8 mouse cellular contexts compared by ENCODE assay signal in the genomic region with DNA sequence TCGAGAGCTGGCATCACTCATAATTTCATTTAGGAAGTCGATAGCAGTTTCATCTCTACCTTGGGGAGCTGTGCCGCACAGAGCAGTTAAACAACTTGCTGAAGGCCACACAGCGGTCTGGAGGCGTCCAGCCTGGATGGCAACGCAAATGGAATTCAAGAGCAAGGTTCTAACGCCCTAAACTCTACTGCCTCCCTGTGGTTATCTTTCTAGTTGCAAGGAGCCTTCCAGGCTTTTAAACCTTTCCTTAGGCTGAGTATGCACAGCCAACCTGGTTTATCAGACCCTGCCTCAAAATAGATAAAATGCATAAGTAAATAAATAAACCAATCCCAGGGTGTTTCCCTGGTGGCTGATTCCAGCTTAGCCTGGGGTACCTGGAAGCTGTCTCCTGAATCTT. TPM values are rescaled to one million over a fixed set of nuclear protein-coding genes. Genes with fewer than 3 reads are reported as not detected.
DNase-seq lines count a peak whose midpoint lies in the region; ATAC-seq lines count a peak whose summit lies in the region.

No protein-coding gene starts in this region.

- 31% methylated on average over 7 of the region's 7 CpGs for WGBS in embryonic facial prominence, embryonic 10.5 days

- peak; percentile 39 for DNase-seq in urinary bladder, postnatal 25 days (ENCODE audit: low spot score)
- no peak for DNase-seq in urinary bladder, postnatal 4 days (ENCODE audit: low spot score in 2 of 2)
- DNase-seq in adrenal gland, postnatal 10 days: peak; percentile 66
- DNase-seq in embryonic facial prominence, embryonic 10.5 days (ENCODE audit: low spot score): peak; percentile 59
- peak; percentile 82 for DNase-seq in induced T-regulatory cell, adult 2 months (ENCODE audit: low read depth)
- DNase-seq in left cerebral cortex, postnatal 10 days (ENCODE audit: extremely low spot score in 1 of 2, low spot score in 2 of 2): peak; percentile 61 to 63
- DNase-seq in natural killer cell, adult 2 months (ENCODE audit: low spot score in 2 of 2): no peak

- no peaks in the 10 kb centered on the region for H3K27me3 ChIP-seq in embryonic facial prominence, embryonic 10.5 days (replicated peaks; ENCODE audit: low read depth, poor library complexity, severe bottlenecking)

- H3K4me1 ChIP-seq in embryonic facial prominence, embryonic 10.5 days: peaks cover 17% of the 10 kb centered on the region

- peak; percentile 41; the same call in 1 of the 2 replicates for ATAC-seq in neutrophil, adult 5-6 weeks (ENCODE audit: extremely low read depth, insufficient number of reproducible peaks, low FRiP score, poor library complexity, severe bottlenecking)

- intact Hi-C loops in left cerebral cortex, postnatal 10 days (cut with DNase I): loop anchor here (2.0 to 10.0 kb wide), 2 partner anchors 130 to 186 kb away; no protein-coding TSS in a partner anchor

- H3K9me3 ChIP-seq in embryonic facial prominence, embryonic 10.5 days: no peaks in the 10 kb centered on the region

- H3K4me3 ChIP-seq in embryonic facial prominence, embryonic 10.5 days: no peak overlapping the region

- no peak overlapping the region for H3K27ac ChIP-seq in embryonic facial prominence, embryonic 10.5 days (replicated peaks)

- H3K36me3 ChIP-seq in embryonic facial prominence, embryonic 10.5 days (replicated peaks): peaks cover 17% of the 10 kb centered on the region

RNA-seq across cellular contexts. Expression of gene Kpna2, which starts 18.9 kb away (rescaled TPM):
- 10 to 100 TPM; 45.3 to 46.7 TPM for total RNA-seq in adrenal gland, postnatal 10 days (2021)
- 631 and 685 TPM in 2 replicates for polyA plus RNA-seq in embryonic facial prominence, embryonic 10.5 days (2016; fragmentation: Nextera tagmentation; extraction: Ambion mirVana)
- total RNA-seq in left cerebral cortex, postnatal 10 days (2021): 10 to 100 TPM; 35.5 to 45.2 TPM
- 22.2 and 27.1 TPM in 2 replicates for total RNA-seq in neutrophil, adult 5-6 weeks (2017)

RNA-seq across cellular contexts. Expression of gene 1810010H24Rik, which starts 45.0 kb away (rescaled TPM):
- 1 to 10 TPM; 1.8 to 2.9 TPM for total RNA-seq in adrenal gland, postnatal 10 days (2021)
- polyA plus RNA-seq in embryonic facial prominence, embryonic 10.5 days (2016; fragmentation: Nextera tagmentation; extraction: Ambion mirVana): 0.98 and 2.1 TPM in 2 replicates
- total RNA-seq in left cerebral cortex, postnatal 10 days (2021): 1 to 10 TPM; 4.3 to 4.6 TPM
- 1.4 and 2.0 TPM in 2 replicates for total RNA-seq in neutrophil, adult 5-6 weeks (2017)

RNA-seq across cellular contexts. Expression of gene Smurf2, which starts 59.9 kb away (rescaled TPM):
- total RNA-seq in adrenal gland, postnatal 10 days (2021): 10 to 100 TPM; 37.5 to 37.9 TPM
- 12.4 and 13.5 TPM in 2 replicates for polyA plus RNA-seq in embryonic facial prominence, embryonic 10.5 days (2016; fragmentation: Nextera tagmentation; extraction: Ambion mirVana)
- 10 to 100 TPM; 29.1 to 29.6 TPM for total RNA-seq in left cerebral cortex, postnatal 10 days (2021)
- 60.8 and 66.7 TPM in 2 replicates for total RNA-seq in neutrophil, adult 5-6 weeks (2017)

Comparison
In these comparisons a context has a peak if more than half of its experiments do, and no peak if none do; other contexts are left out.
1. DNase-seq: peak in urinary bladder, postnatal 25 days (single experiment), adrenal gland, postnatal 10 days (single experiment), embryonic facial prominence, embryonic 10.5 days (single experiment), induced T-regulatory cell, adult 2 months (single experiment) and left cerebral cortex, postnatal 10 days (2 of 2); none in urinary bladder, postnatal 4 days (0 of 2) and natural killer cell, adult 2 months (0 of 2).